Mouse (Mus musculus) limb, embryonic 13.5 days (tissue): ENCODE data around the gene Ap1m1. TPM values are rescaled to one million over a fixed set of nuclear protein-coding genes. Genes with fewer than 3 reads are reported as not detected.

Experiments
- ATAC-seq: fragments of 200-750 bp; cut with Nextera tagmentation; 2 replicates; pipeline ENCODE4 v1.8.0; 2017; ENCODE audit warnings: low read depth, moderate number of reproducible peaks, moderate TSS enrichment; ENCODE audit not compliant: low FRiP score
- H3K27ac ChIP-seq: fragments of 300-500 bp; sonication (generic); 2 replicates; pipeline ENCODE4 v1.5.1; 2015; ENCODE audit warnings: inconsistent platforms, mild to moderate bottlenecking, moderate library complexity
- H3K27me3 ChIP-seq: fragments of 300-500 bp; sonication (generic); 2 replicates; pipeline ENCODE4 v1.6.1; 2015; ENCODE audit warnings: mild to moderate bottlenecking, inconsistent platforms
- H3K36me3 ChIP-seq: fragments of 300-500 bp; sonication (generic); 2 replicates; pipeline ENCODE4 v1.6.1; 2015; ENCODE audit warnings: inconsistent platforms, mild to moderate bottlenecking, moderate library complexity
- H3K4me1 ChIP-seq: fragments of 300-500 bp; sonication (generic); 2 replicates; pipeline ENCODE4 v1.6.1; 2015; ENCODE audit warnings: inconsistent platforms
- H3K4me2 ChIP-seq: fragments of 300-500 bp; sonication (generic); replicated peaks from 2 replicates; pipeline ENCODE4 v1.6.1; 2015; ENCODE audit warnings: inconsistent platforms, mild to moderate bottlenecking, moderate library complexity
- H3K4me3 ChIP-seq: fragments of 300-500 bp; sonication (generic); 2 replicates; pipeline ENCODE4 v1.5.1; 2015; ENCODE audit warnings: moderate library complexity, mild to moderate bottlenecking, inconsistent platforms
- H3K9ac ChIP-seq: fragments of 300-500 bp; sonication (generic); 2 replicates; pipeline ENCODE4 v1.6.1; 2015; ENCODE audit warnings: mild to moderate bottlenecking, inconsistent platforms
- H3K9me3 ChIP-seq: fragments of 300-500 bp; sonication (generic); 2 replicates; pipeline ENCODE4 v1.6.1; 2016; ENCODE audit warnings: inconsistent platforms
- WGBS: fragments of 180-500 bp; shearing (Covaris S2); methylation state at CpG from one replicate; pipeline ENCODE4 v1.1.7; 2015; 5-methylcytosine and 5-hydroxymethylcytosine counted together
- polyA plus RNA-seq: library from polyadenylated mRNA; unstranded; fragments of >200 nt; fragmentation: Nextera tagmentation; extraction: Ambion mirVana; gene quantifications from 2 replicates; pipeline ENCODE4 v1.2.1, GENCODE M21; 2015

Gene Ap1m1
- polyA plus RNA-seq, 1 experiment from 2014 or later, result 132 TPM

- Histone ChIP-seq H3K4me1 (no peaks in the 10 kb centered on the region), H3K27ac (no peak overlapping the region), H3K4me3 (no peak overlapping the region), H3K9ac (no peak overlapping the region), H3K36me3 (no peaks in the 10 kb centered on the region), H3K27me3 (no peaks in the 10 kb centered on the region), H3K4me2 (no peak overlapping the region), H3K9me3 (no peaks in the 10 kb centered on the region)
- 70% methylated on average over 1 of the region's 1 CpGs for WGBS
- ATAC-seq, result no peak
These were observed 33.4 kb downstream of the Ap1m1 start for GRCm38 (mm10) chr8:72273111-72273770.

- no peak overlapping the region for H3K4me2 ChIP-seq
- WGBS, result 64% methylated on average over 5 of the region's 5 CpGs
- no peaks in the 10 kb centered on the region for H3K27me3 ChIP-seq
- ATAC-seq, result no peak
- H3K4me3 ChIP-seq, result no peak overlapping the region
- H3K36me3 ChIP-seq, result no peaks in the 10 kb centered on the region
- H3K4me1 ChIP-seq, result no peaks in the 10 kb centered on the region
- no peak overlapping the region for H3K9ac ChIP-seq
- H3K9me3 ChIP-seq, result no peaks in the 10 kb centered on the region
- no peak overlapping the region for H3K27ac ChIP-seq
These were observed 34.0 kb downstream of the Ap1m1 start for GRCm38 (mm10) chr8:72273807-72274206.

- no peak for ATAC-seq
- no peak overlapping the region for H3K9ac ChIP-seq
- H3K36me3 ChIP-seq, result no peaks in the 10 kb centered on the region
- no peaks in the 10 kb centered on the region for H3K9me3 ChIP-seq
- WGBS, result 79% methylated on average over 3 of the region's 3 CpGs
- peaks cover 8% of the 10 kb centered on the region; the same call in 1 of the 2 replicates for H3K4me1 ChIP-seq
- H3K4me3 ChIP-seq, result no peak overlapping the region
- no peaks in the 10 kb centered on the region for H3K27me3 ChIP-seq
- H3K4me2 ChIP-seq, result no peak overlapping the region
- no peak overlapping the region for H3K27ac ChIP-seq
These were observed 37.4 kb downstream of the Ap1m1 start for GRCm38 (mm10) chr8:72277244-72277643.

- WGBS, result 83% methylated on average over 7 of the region's 7 CpGs
- Histone ChIP-seq H3K4me2 (no peak overlapping the region), H3K36me3 (no peaks in the 10 kb centered on the region), H3K4me3 (no peak overlapping the region), H3K9ac (no peak overlapping the region), H3K9me3 (no peaks in the 10 kb centered on the region), H3K27me3 (no peaks in the 10 kb centered on the region), H3K4me1 (peaks cover 8% of the 10 kb centered on the region; the same call in 1 of the 2 replicates), H3K27ac (no peak overlapping the region)
- ATAC-seq, result no peak
These were observed 39.3 kb downstream of the Ap1m1 start for GRCm38 (mm10) chr8:72279151-72279550.

GRCm38 (mm10) chr8:72281634-72282033 lies 41.8 kb downstream of the Ap1m1 start:
- Histone ChIP-seq H3K27ac (peak overlapping the region; percentile 33; the same call in 1 of the 2 replicates), H3K4me2 (no peak overlapping the region), H3K9me3 (no peaks in the 10 kb centered on the region), H3K4me3 (no peak overlapping the region), H3K36me3 (no peaks in the 10 kb centered on the region), H3K9ac (no peak overlapping the region), H3K27me3 (no peaks in the 10 kb centered on the region), H3K4me1 (peaks cover 8% of the 10 kb centered on the region; the same call in 1 of the 2 replicates)
- WGBS, result 27% methylated on average over 3 of the region's 3 CpGs
- no peak for ATAC-seq

GRCm38 (mm10) chr8:72285285-72285684 lies 45.5 kb downstream of the Ap1m1 start:
- peaks cover 15% of the 10 kb centered on the region; the same call in 1 of the 2 replicates for H3K4me1 ChIP-seq
- H3K27ac ChIP-seq, result no peak overlapping the region
- no peak overlapping the region for H3K4me3 ChIP-seq
- no peak overlapping the region for H3K4me2 ChIP-seq
- H3K9me3 ChIP-seq, result no peaks in the 10 kb centered on the region
- no peak overlapping the region for H3K9ac ChIP-seq
- no peaks in the 10 kb centered on the region for H3K27me3 ChIP-seq
- 79% methylated on average over 4 of the region's 4 CpGs for WGBS
- no peaks in the 10 kb centered on the region for H3K36me3 ChIP-seq
- ATAC-seq, result no peak

GRCm38 (mm10) chr8:72289051-72289450 lies 49.2 kb downstream of the Ap1m1 start:
- Histone ChIP-seq H3K4me3 (no peak overlapping the region), H3K4me1 (0 out of 2 replicates have a peak, but pooled peaks cover 7% of the 10 kb centered on the region), H3K36me3 (no peaks in the 10 kb centered on the region), H3K9me3 (no peaks in the 10 kb centered on the region), H3K4me2 (no peak overlapping the region), H3K9ac (no peak overlapping the region), H3K27ac (no peak overlapping the region), H3K27me3 (0 out of 2 replicates have a peak, but pooled peaks cover 4% of the 10 kb centered on the region)
- no peak for ATAC-seq

- WGBS, result 60% methylated on average over 2 of the region's 2 CpGs
- no peak for ATAC-seq
- peaks cover 24% of the 10 kb centered on the region for H3K4me1 ChIP-seq
- no peak overlapping the region for H3K9ac ChIP-seq
- H3K4me3 ChIP-seq, result no peak overlapping the region
- H3K9me3 ChIP-seq, result no peaks in the 10 kb centered on the region
- H3K27ac ChIP-seq, result no peak overlapping the region
- 0 out of 2 replicates have a peak, but pooled peaks cover 4% of the 10 kb centered on the region for H3K27me3 ChIP-seq
- H3K36me3 ChIP-seq, result no peaks in the 10 kb centered on the region
- H3K4me2 ChIP-seq, result no peak overlapping the region
These were observed 51.3 kb downstream of the Ap1m1 start for GRCm38 (mm10) chr8:72291104-72291503.

GRCm38 (mm10) chr8:72293309-72293708 lies 53.5 kb downstream of the Ap1m1 start:
- no peak overlapping the region for H3K4me2 ChIP-seq
- H3K9me3 ChIP-seq, result no peaks in the 10 kb centered on the region
- H3K4me1 ChIP-seq, result peaks cover 18% of the 10 kb centered on the region
- H3K9ac ChIP-seq, result no peak overlapping the region
- no peaks in the 10 kb centered on the region for H3K36me3 ChIP-seq
- no peak overlapping the region for H3K4me3 ChIP-seq
- ATAC-seq, result no peak
- H3K27me3 ChIP-seq, result 0 out of 2 replicates have a peak, but pooled peaks cover 6% of the 10 kb centered on the region
- no peak overlapping the region for H3K27ac ChIP-seq

GRCm38 (mm10) chr8:72295125-72295524 lies 55.3 kb downstream of the Ap1m1 start:
- no peak overlapping the region for H3K4me3 ChIP-seq
- H3K9me3 ChIP-seq, result no peaks in the 10 kb centered on the region
- 0 out of 2 replicates have a peak, but pooled peaks have one; percentile 4 for ATAC-seq
- no peak overlapping the region; the same call in 1 of the 2 replicates for H3K9ac ChIP-seq
- H3K27me3 ChIP-seq, result 0 out of 2 replicates have a peak, but pooled peaks cover 6% of the 10 kb centered on the region
- H3K36me3 ChIP-seq, result no peaks in the 10 kb centered on the region
- peak overlapping the region; percentile 71 for H3K27ac ChIP-seq
- no peak overlapping the region; the same call in 1 of the 2 replicates for H3K4me2 ChIP-seq
- H3K4me1 ChIP-seq, result peaks cover 18% of the 10 kb centered on the region
- 53% methylated on average over 3 of the region's 3 CpGs for WGBS

- H3K4me2 ChIP-seq, result peak overlapping the region; percentile 27
- H3K4me3 ChIP-seq, result no peak overlapping the region
- H3K9ac ChIP-seq, result no peak overlapping the region
- WGBS, result 21% methylated on average over 8 of the region's 8 CpGs
- H3K27me3 ChIP-seq, result 0 out of 2 replicates have a peak, but pooled peaks cover 5% of the 10 kb centered on the region
- peaks cover 18% of the 10 kb centered on the region for H3K4me1 ChIP-seq
- H3K27ac ChIP-seq, result peak overlapping the region; percentile 71
- ATAC-seq, result peak; percentile 91
- no peaks in the 10 kb centered on the region for H3K36me3 ChIP-seq
- H3K9me3 ChIP-seq, result no peaks in the 10 kb centered on the region
These were observed 55.9 kb downstream of the Ap1m1 start for GRCm38 (mm10) chr8:72295679-72296078.

- Histone ChIP-seq H3K9me3 (no peaks in the 10 kb centered on the region), H3K9ac (no peak overlapping the region), H3K27ac (no peak overlapping the region), H3K36me3 (no peaks in the 10 kb centered on the region), H3K4me3 (no peak overlapping the region), H3K4me1 (peaks cover 18% of the 10 kb centered on the region), H3K27me3 (0 out of 2 replicates have a peak, but pooled peaks cover 5% of the 10 kb centered on the region), H3K4me2 (no peak overlapping the region)
- ATAC-seq, result no peak
- WGBS, result 88% methylated on average over 8 of the region's 8 CpGs
These were observed 56.7 kb downstream of the Ap1m1 start for GRCm38 (mm10) chr8:72296561-72296960.

GRCm38 (mm10) chr8:72298928-72299327 lies 59.1 kb downstream of the Ap1m1 start:
- no peaks in the 10 kb centered on the region for H3K36me3 ChIP-seq
- no peak overlapping the region for H3K27ac ChIP-seq
- no peak for ATAC-seq
- 0 out of 2 replicates have a peak, but pooled peaks cover 5% of the 10 kb centered on the region for H3K27me3 ChIP-seq
- H3K4me3 ChIP-seq, result no peak overlapping the region
- H3K4me1 ChIP-seq, result peaks cover 29% of the 10 kb centered on the region
- no peak overlapping the region for H3K4me2 ChIP-seq
- no peak overlapping the region for H3K9ac ChIP-seq
- no peaks in the 10 kb centered on the region for H3K9me3 ChIP-seq
- WGBS, result 89% methylated on average over 1 of the region's 1 CpGs
